Mouse (Mus musculus): ENCODE data around the gene Hist2h3b. TPM values are rescaled to one million over a fixed set of nuclear protein-coding genes. Genes with fewer than 3 reads are reported as not detected.

The Hist2h3b gene
- total RNA-seq, 2 experiments from 2014 or later: 14.0 to 16.9 TPM

DNA sequence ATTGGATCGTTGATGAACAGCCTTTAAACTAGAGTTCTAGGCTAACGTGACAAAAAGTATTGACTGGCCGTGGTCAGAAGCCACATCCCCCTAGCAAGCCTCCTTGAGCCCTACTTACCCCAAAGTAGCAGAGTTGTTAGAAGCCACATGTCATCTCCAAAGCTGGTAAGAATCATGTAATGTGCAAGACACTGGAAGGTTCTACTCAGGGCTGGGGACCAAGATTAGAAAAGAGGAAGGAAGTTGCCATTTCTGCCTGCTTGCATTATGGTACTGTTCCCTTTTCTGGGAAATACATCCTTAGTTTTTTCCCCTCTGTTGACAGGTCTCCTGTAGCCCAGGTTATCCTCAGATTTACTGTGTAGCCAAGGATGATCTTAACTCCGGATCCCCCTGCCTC lies 25.3 kb downstream of the Hist2h3b start, which contains the start of gene Fcgr1:
Fcgr1 (minus strand) TSS at position 183 of the 400 bp plus-strand sequence.
- no peak for DNase-seq (ENCODE audit: low spot score)

DNA sequence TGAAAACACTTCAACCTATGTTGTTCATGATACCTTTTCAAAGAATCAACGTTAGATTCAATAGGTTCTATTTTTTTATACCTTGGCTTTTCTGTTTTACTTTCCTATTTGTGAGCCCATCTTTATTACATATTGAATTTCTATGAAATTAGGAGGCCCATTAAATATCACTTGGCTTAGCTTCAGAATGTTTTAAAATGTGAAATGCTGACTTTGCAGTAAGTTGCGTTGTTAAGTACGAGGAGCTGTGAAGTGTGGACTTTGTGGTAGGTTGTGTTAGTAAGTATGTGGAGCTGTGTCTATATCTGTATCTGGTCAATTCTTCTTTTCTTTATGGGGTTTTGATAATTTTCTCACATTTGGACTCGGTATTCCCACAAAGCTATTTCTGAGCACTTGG lies 29.9 kb downstream of the Hist2h3b start:
- no peak for DNase-seq (ENCODE audit: low spot score)

DNA sequence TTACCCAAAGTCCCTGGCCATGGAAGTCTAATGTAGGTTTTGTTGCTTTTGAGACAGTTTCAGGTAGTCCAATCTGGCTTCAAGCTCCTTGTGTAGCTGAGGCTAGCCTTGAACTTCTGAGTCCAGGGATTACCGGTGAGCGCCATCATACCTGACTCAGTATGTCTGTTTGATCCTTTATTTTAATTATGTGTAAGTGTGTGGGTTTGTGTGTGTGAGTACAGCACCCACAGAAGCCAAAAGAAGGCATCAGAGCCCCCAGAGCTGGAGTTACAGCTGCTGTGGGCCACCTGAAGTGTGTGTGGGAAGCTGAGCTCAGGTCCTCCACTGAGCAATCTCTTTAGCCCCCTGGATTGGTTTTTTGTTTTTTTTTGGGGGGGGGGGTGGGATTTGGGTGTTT lies 31.1 kb downstream of the Hist2h3b start:
- DNase-seq (ENCODE audit: low spot score): no peak

DNA sequence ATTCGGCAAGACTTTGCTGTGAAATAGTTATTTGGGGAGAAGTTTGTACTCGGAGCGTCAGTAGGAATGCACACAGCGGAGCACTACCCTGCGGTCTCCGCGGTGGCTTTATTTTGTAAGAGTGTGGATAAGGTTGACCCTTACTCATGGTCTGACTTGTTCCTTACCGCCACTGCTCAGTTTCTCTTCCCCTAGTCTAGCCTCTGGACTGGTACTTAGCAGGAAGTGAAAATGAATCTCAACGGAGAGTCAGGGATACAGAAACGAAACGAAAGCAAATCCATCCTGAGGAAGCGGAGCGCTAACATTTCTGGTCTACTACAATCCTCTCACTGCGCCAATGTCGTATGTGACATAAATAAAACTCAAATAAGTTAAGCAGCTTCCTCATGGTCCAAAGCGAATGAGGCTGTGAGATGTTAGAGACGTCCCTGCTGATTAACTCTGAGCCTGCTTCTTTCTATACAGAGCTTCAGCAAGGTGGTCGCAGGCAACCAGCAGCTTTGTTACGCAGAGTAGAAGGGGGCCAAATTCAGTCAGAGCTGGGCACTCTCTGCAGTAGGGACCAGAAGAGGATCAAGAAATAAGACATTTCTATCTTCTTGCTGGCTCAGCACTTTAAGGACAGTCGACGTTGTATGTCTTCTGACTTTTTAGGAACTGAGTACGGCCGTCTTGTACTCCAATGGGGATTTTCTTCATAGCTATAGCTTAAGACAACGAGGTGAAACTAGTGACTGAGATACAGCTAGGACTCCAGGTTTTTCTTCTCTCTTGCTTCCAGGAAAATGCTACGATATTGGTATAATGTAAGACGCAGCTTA lies 32.5 kb downstream of the Hist2h3b start:
- no peak for DNase-seq (ENCODE audit: low spot score)

DNA sequence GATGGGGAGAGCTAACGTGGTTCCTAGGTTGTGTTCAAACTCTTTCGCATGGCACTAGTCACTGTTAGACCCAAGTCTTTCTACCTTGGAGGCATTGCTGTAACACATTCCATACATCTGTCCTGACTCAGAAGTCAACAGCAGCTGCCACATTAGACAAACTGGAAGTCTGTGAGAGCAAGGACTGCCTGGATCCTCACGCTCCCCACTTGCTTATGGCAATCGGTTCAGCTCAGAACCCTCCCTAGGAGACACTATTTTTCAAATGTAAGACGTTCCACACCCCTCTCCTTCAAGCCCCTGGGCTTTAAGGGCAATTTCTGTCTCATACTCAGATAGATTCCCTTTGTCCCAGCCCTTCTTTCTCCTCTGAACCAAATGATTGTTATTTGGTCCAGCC lies 33.6 kb downstream of the Hist2h3b start:
- DNase-seq (ENCODE audit: low spot score): no peak

DNA sequence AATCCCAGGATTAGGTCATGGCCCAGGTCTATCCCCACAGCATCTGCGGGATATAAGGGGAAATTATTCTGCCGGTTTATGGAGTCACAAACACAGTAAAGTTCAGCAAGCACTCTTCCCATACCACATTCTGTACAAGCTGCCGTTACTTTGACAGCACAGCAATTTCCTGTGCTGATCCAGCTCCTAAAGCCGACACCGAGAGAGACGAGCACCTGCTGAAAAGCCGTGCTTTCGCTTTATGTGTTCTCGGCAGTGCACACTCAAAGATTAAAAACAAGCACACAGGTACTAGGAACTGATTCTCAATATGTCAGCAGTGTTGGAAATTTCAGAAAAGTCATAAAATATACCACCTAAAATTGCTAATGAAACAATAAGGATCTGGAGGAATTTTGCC lies 38.1 kb downstream of the Hist2h3b start:
- no peak for DNase-seq (ENCODE audit: low spot score)

DNA sequence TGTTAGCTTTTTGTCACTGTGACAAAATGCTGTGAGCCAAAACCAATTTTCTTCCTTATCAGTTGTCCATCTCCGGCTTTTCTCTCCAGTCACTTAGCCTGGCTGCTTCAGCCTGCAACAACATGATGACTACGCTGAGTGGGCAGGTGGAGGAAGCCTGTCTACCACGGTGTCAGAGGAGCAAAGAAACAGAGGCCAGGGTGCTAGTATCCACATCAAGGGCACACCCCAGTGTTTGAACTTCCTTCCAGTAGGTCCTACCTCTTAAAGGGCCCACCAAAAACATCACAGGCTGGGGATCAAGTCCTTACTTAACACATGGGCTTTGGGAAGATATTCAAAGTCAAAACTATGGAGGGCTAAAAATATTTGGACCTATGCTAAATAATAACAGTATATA lies 41.0 kb downstream of the Hist2h3b start:
- DNase-seq (ENCODE audit: low spot score): no peak

DNA sequence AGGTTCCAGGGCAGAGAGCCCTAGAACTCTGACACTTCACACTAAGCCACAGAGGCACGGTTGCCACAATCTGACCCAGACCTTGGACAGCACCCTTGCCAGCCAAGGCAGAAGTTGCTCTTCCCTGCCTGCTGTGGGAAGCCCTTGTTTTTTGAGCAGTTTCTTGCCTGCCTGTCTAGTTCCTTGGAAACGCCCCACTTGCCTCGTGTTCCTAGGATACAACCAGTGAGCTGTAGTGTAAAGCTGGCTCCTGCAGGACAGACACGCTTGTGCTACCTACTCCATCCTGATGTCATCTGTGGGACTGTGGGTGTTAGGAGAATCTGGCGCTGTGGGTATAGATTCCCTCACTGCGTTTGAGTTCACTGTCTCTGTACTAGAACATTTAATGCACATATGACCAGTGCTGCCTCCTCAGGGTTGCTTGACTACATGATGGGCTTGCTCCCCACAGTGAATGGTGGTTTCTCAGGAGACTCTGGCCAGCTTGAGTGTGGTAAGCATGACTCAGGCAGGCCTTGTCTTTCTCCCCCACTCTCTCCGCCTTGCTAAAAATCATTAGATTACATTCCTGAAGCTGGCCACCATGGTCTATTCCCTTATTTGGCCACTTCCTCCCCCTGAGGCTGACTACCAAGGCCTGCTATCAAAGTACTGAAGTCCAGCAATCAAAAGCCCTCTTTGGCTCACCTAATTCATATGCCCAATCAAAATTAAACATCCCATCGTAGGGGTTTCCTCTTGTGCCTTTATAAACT lies 44.1 kb downstream of the Hist2h3b start:
- DNase-seq (ENCODE audit: low spot score): no peak

Small RNA genes within 50 kb of the gene (microRNA-seq; reads per million reads assigned to microRNA genes)
- not detected for gene Gm44492
- not detected for gene Gm47311
- not detected for gene Gm47313

Other genes with a start within 250 kb of the Hist2h3b start
- gene Vps45, start 210.2 kb upstream of the Hist2h3b start, total RNA-seq (2021): 10 to 100 TPM; 19.6 to 19.8 TPM
- 10 to 100 TPM; 57.4 to 58.2 TPM for gene Otud7b, start 164.1 kb upstream of the Hist2h3b start, total RNA-seq (2021)
- 1 to 10 TPM; 2.0 to 3.1 TPM for gene Mtmr11, start 106.7 kb upstream of the Hist2h3b start, total RNA-seq (2021)
- gene Sf3b4, start 96.3 kb upstream of the Hist2h3b start, total RNA-seq (2021): 10 to 100 TPM; 12.1 to 14.4 TPM
- under 1 TPM; 0.17 to 0.21 TPM for gene Sv2a, start 87.5 kb upstream of the Hist2h3b start, total RNA-seq (2021)
- gene Bola1, start 48.9 kb upstream of the Hist2h3b start, total RNA-seq (2021): 10 to 100 TPM; 27.8 to 31.6 TPM
- 1 to 10 TPM in 1 of 2 experiments, under 1 TPM in 1; 0.62 to 1.8 TPM for gene Hist2h2ab, start 48.8 kb upstream of the Hist2h3b start, total RNA-seq (2021)
- gene Hist2h2ac, start 47.8 kb upstream of the Hist2h3b start, total RNA-seq (2021): 10 to 100 TPM in 1 of 2 experiments, 1 to 10 TPM in 1; 6.7 to 12.5 TPM
- gene Hist2h2be, start 47.5 kb upstream of the Hist2h3b start, total RNA-seq (2021): 1 to 10 TPM; 4.2 to 6.2 TPM
- 1 to 10 TPM; 4.7 to 4.9 TPM for gene Hist2h3c2, start 29.5 kb upstream of the Hist2h3b start, total RNA-seq (2021)
- gene Hist2h2aa2, start 28.4 kb upstream of the Hist2h3b start, total RNA-seq (2021): 100 to 1,000 TPM; 170 to 186 TPM
- 1 to 10 TPM; 2.8 to 4.7 TPM for gene Hist2h2aa1, start 23.2 kb upstream of the Hist2h3b start, total RNA-seq (2021)
- gene Hist2h3c1, start 22.0 kb upstream of the Hist2h3b start, total RNA-seq (2021): not detected
- gene Hist2h4, start 5.3 kb upstream of the Hist2h3b start, total RNA-seq (2021): 1 to 10 TPM; 4.6 to 7.8 TPM
- gene Hist2h2bb, start 1.1 kb downstream of the Hist2h3b start, total RNA-seq (2021): 10 to 100 TPM; 15.3 to 27.5 TPM
- gene Fcgr1, start 25.3 kb downstream of the Hist2h3b start, total RNA-seq (2021): under 1 TPM in 1 of 2 experiments, not detected in 1; 0.14 TPM
- gene BC107364, start 183.7 kb downstream of the Hist2h3b start, total RNA-seq (2021): not detected

Measured in gastrocnemius, adult 18-20 months (tissue).